Mouse (Mus musculus): ENCODE data around the gene Lpin1. TPM values are rescaled to one million over a fixed set of nuclear protein-coding genes. Genes with fewer than 3 reads are reported as not detected.

The Lpin1 gene
- polyA plus RNA-seq, 1 experiment from 2014 or later, result 6.8 TPM

DNA sequence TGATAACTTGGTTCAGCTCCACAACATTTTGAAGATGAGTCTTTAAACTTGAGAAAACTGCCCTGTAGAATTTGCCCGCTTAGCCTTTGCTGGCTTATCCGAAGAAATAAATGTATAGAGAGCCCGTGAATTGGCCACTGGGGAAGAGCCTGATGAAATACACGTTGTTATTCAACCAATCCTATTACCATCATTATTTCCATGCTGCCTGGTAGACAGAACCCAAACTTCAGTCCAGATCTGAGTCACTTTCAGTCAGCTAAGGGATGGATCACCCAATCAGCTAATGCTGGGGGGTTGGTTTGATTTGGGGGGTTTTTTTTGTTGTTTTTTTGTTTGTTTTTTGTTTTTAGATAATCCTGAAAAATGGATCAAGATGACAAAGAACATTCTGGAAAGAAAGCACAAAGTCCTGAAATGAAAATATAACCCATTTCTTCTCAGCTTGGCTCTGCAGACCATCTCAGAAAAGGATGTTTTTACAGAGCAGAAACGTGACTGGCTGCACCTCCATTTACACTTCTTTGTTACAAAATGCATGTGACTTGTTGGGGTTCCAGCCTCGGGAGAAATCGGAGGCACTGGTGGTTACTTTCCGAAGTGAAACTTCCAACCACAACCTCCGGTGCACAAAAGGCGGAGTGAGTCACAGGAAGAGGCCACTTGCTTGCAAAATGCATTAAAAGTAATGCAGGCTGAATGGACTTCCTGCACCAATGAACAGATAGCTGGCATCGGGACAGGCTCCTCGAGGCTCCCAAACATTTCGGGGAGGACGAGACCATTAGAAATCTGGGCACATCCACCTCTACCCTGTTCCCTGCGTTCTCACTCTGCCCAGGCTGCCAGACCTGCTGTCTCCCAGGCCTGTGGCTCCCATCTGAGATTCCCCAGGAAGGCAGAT is 78.6 kb downstream of the Lpin1 start:
- no peaks in the 10 kb centered on the region for H3K27me3 ChIP-seq
- POLR2A ChIA-PET, result interaction anchor here (0.5 kb wide), 1 partner anchor 18 kb away, joined by 3 read pairs; no protein-coding TSS in a partner anchor
- no peak for TF ChIP-seq CTCF (IDR thresholded peaks at IDR 0.05)
- DNase-seq (ENCODE audit: low read depth, low spot score) (no peak), ATAC-seq (peak; percentile 53)
- in situ Hi-C loops (cut with MboI; ENCODE audit: low pct_unique_long_range_greater_than_20kb), result loop anchor here (5.0 kb wide), 1 partner anchor 715 kb away; the partner anchor contains the start of gene Trib2
- CTCF ChIA-PET, result interaction anchor here (1.0 to 1.8 kb wide), 4 partner anchors 11 to 996 kb away, joined by 3 to 10 read pairs (median 4); no protein-coding TSS in a partner anchor

GRCm38 (mm10) chr12:16528650-16529049 is 82.1 kb downstream of the Lpin1 start:
- ChIA-PET CTCF (interaction anchor here (1.1 kb wide), 1 partner anchor 9 kb away, joined by 3 read pairs; no protein-coding TSS in a partner anchor), POLR2A (no interaction called here)
- in situ Hi-C loops (cut with MboI; ENCODE audit: low pct_unique_long_range_greater_than_20kb), result no loop called here

DNA sequence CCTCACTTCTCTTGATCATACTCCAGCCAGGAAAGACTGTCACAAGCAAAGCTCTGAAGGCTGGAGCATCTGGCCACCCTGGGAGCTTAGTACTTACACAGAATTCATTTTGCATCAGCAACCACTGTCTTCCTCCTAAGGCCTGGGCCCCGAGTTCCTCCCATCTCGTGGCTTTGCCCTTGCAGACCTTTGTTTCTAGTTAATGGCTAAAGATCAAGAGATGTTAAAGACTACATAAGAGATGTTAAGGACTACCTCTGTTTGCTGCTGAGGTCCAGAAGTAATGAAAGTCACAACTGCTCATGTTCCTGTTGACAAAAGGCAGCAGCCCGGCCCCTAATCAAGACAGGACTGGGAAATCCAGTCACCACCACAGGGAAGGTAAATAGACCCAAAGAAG is 82.8 kb downstream of the Lpin1 start:
- CTCF ChIA-PET, result interaction anchor here (1.1 kb wide), 1 partner anchor 9 kb away, joined by 3 read pairs; no protein-coding TSS in a partner anchor
- TF ChIP-seq CTCF (IDR thresholded peaks at IDR 0.05), result no peak
- no peak for DNase-seq (ENCODE audit: low read depth, low spot score)
- in situ Hi-C loops (cut with MboI; ENCODE audit: low pct_unique_long_range_greater_than_20kb), result no loop called here
- no peak for ATAC-seq
- H3K27me3 ChIP-seq, result no peaks in the 10 kb centered on the region
- POLR2A ChIA-PET, result no interaction called here

More at GRCm38 (mm10) chr12:16528650-16529049, 82.1 kb downstream of the Lpin1 start:
- no peak for ATAC-seq
- DNase-seq (ENCODE audit: low read depth, low spot score), result no peak
- no peak for TF ChIP-seq CTCF (IDR thresholded peaks at IDR 0.05)
- no peaks in the 10 kb centered on the region for H3K27me3 ChIP-seq

- CTCF ChIA-PET, result no interaction called here
- TF ChIP-seq CTCF (IDR thresholded peaks at IDR 0.05), result no peak
- POLR2A ChIA-PET, result no interaction called here
- ATAC-seq, result no peak
- no peak for DNase-seq (ENCODE audit: low read depth, low spot score)
- in situ Hi-C loops (cut with MboI; ENCODE audit: low pct_unique_long_range_greater_than_20kb), result no loop called here
- H3K27me3 ChIP-seq, result no peaks in the 10 kb centered on the region
These were observed 83.9 kb downstream of the Lpin1 start for GRCm38 (mm10) chr12:16526862-16527261.

- in situ Hi-C loops (cut with MboI; ENCODE audit: low pct_unique_long_range_greater_than_20kb), result no loop called here
- CTCF ChIA-PET, result no interaction called here
- no peak for TF ChIP-seq CTCF (IDR thresholded peaks at IDR 0.05)
- DNase-seq (ENCODE audit: low read depth, low spot score), result no peak
- no peak for ATAC-seq
- POLR2A ChIA-PET, result no interaction called here
- no peaks in the 10 kb centered on the region for H3K27me3 ChIP-seq
These were observed 84.6 kb downstream of the Lpin1 start for GRCm38 (mm10) chr12:16526134-16526533.

DNA sequence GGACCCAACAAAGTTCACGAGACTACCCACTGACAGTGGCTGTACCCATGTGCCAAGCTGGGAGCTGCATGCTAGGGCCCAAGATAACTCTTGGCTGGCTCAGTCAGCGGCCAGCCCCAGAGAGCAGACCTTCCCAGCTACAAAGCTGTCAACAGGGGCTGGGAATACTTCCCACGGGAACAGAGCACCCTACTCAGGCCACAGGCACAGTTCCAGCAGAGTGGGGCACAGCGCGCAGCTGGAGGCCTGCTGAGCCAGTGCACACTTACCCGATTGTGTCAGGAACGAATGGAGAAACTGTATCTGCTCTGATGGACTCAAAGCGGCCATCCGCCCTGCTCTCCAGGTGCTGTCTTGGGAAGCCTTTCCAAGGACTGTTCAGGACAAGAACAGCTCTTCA is 95.6 kb downstream of the Lpin1 start:
- DNase-seq (ENCODE audit: low read depth, low spot score), result no peak
- ChIA-PET POLR2A (no interaction called here), CTCF (no interaction called here)
- peaks cover 13% of the 10 kb centered on the region for H3K27me3 ChIP-seq
- in situ Hi-C loops (cut with MboI; ENCODE audit: low pct_unique_long_range_greater_than_20kb), result no loop called here
- TF ChIP-seq CTCF (IDR thresholded peaks at IDR 0.05), result no peak
- ATAC-seq, result no peak

GRCm38 (mm10) chr12:16512991-16513390 is 97.8 kb downstream of the Lpin1 start:
- TF ChIP-seq CTCF (IDR thresholded peaks at IDR 0.05), result no peak
- no peak for DNase-seq (ENCODE audit: low read depth, low spot score)
- in situ Hi-C loops (cut with MboI; ENCODE audit: low pct_unique_long_range_greater_than_20kb), result no loop called here
- H3K27me3 ChIP-seq, result peaks cover 13% of the 10 kb centered on the region
- ChIA-PET CTCF (no interaction called here), POLR2A (no interaction called here)
- ATAC-seq, result no peak

DNA sequence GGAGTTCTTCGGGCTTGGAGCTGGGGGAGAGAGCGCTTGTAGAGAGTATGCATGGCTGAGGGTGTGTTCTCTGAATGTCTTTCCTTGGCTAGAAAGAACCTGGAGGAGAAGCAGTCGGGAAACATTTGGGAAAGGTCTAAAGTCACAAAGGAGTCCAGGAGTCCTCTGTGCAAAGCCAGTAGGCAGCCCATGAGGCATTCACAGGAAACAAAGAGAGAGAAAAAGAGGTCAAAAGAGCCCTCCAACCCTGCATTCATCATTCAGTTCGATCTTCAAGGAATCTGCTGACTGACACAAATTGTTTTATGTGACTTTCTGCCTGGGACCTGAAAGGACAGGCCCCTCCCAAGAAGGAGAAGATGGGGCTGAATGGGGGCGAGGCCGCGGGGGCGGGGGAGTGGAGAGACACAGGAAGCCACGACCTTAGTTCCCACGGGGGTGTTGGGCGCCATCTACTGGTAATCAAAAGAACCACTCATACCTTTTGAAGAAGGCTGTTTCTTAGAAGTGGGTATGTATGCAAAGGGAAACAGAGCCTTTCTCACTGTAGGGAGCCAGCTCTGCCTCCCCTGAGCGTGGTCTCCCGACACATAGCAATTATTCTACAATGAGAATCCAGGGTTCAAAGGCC is 101.5 kb downstream of the Lpin1 start:
- CTCF ChIA-PET, result interaction anchor here (1.1 to 2.1 kb wide), 4 partner anchors 11 to 467 kb away, joined by 3 to 7 read pairs (median 3); no protein-coding TSS in a partner anchor
- H3K27me3 ChIP-seq, result peaks cover 3% of the 10 kb centered on the region
- in situ Hi-C loops (cut with MboI; ENCODE audit: low pct_unique_long_range_greater_than_20kb), result no loop called here
- ATAC-seq (peak; percentile 47), DNase-seq (ENCODE audit: low read depth, low spot score) (no peak)
- POLR2A ChIA-PET, result no interaction called here
- TF ChIP-seq CTCF (IDR thresholded peaks at IDR 0.05), result peak; percentile 80

GRCm38 (mm10) chr12:16506796-16507790 is 103.7 kb downstream of the Lpin1 start:
- DNase-seq (ENCODE audit: low read depth, low spot score), result no peak
- TF ChIP-seq CTCF (IDR thresholded peaks at IDR 0.05), result no peak

DNA sequence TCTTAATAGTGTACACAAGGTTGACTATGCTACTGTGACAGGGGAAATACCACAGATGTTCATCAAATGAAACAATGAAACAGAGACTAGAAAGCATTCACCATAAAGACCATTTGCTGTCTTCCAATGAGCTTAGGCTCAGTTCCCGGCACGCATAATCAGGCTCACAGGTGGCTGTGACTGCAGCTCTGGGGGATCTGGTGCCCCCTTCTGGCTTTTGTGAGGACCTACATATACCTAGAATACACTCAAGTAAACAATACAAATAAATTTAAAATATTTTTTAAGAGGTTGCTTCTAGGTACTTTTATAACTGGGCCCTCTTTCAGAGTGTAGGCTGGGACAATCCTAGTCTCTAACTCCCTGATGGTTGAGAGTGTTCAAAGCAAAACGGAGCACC is 106.5 kb downstream of the Lpin1 start:
- DNase-seq (ENCODE audit: low read depth, low spot score) (no peak), ATAC-seq (no peak)
- in situ Hi-C loops (cut with MboI; ENCODE audit: low pct_unique_long_range_greater_than_20kb), result no loop called here
- CTCF ChIA-PET, result no interaction called here
- no peaks in the 10 kb centered on the region for H3K27me3 ChIP-seq
- POLR2A ChIA-PET, result no interaction called here
- TF ChIP-seq CTCF (IDR thresholded peaks at IDR 0.05), result peak; percentile 27

More at GRCm38 (mm10) chr12:16506796-16507790, 103.7 kb downstream of the Lpin1 start:
- ChIA-PET POLR2A (no interaction called here), CTCF (interaction anchor here (1.0 kb wide), 1 partner anchor 890 kb away, joined by 3 read pairs; no protein-coding TSS in a partner anchor)
- peaks cover 3% of the 10 kb centered on the region for H3K27me3 ChIP-seq
- in situ Hi-C loops (cut with MboI; ENCODE audit: low pct_unique_long_range_greater_than_20kb), result no loop called here
- no peak for ATAC-seq

Measured in Patski (cell line).